7 mouse cellular contexts compared by ENCODE assay signal in genomic region chr3:122618991-122619930, GRCm38 (mm10). TPM values are rescaled to one million over a fixed set of nuclear protein-coding genes. Genes with fewer than 3 reads are reported as not detected.
A peak's percentile ranks its signal among the peaks of the same experiment; 100 is the strongest.
DNase-seq lines count a peak whose midpoint lies in the region; ATAC-seq lines count a peak whose summit lies in the region.

Gene Fnbp1l (minus strand): TSS chr3:122619715.

- no peaks in the 10 kb centered on the region for H3K36me3 ChIP-seq in limb, embryonic 12.5 days
- H3K36me3 ChIP-seq in midbrain, embryonic 13.5 days, result no peaks in the 10 kb centered on the region
- no peaks in the 10 kb centered on the region for H3K36me3 ChIP-seq in splenic B cell, adult 2 months (ENCODE audit: control insufficient read depth, insufficient read depth, low read length, poor library complexity, severe bottlenecking)

- no peaks in the 10 kb centered on the region for H3K9me3 ChIP-seq in limb, embryonic 12.5 days
- H3K9me3 ChIP-seq in midbrain, embryonic 13.5 days, result no peaks in the 10 kb centered on the region

- peaks cover 30% of the 10 kb centered on the region for H3K4me1 ChIP-seq in limb, embryonic 12.5 days (replicated peaks)
- peaks cover 45% of the 10 kb centered on the region for H3K4me1 ChIP-seq in midbrain, embryonic 13.5 days (replicated peaks)

- peak within 1 kb of the TSS; percentile 99 for H3K27ac ChIP-seq in limb, embryonic 12.5 days
- H3K27ac ChIP-seq in midbrain, embryonic 13.5 days, result peak within 1 kb of the TSS; percentile 99

- DNase-seq in adrenal gland, adult 18-20 months (ENCODE audit: low spot score in 2 of 2), result peak; percentile 81 to 87
- peak; percentile 72 for DNase-seq in embryo, embryonic 11.5 days (ENCODE audit: low read depth, low spot score)
- DNase-seq in heart, adult 18-20 months, result peak; percentile 81 to 83
- DNase-seq in kidney, adult 18-20 months, result peak; percentile 85
- peak; percentile 47 for DNase-seq in splenic B cell, adult 2 months (ENCODE audit: low read depth, low spot score)

- H3K4me2 ChIP-seq in limb, embryonic 12.5 days, result peak within 1 kb of the TSS; percentile 81
- peak within 1 kb of the TSS; percentile 73 for H3K4me2 ChIP-seq in midbrain, embryonic 13.5 days (replicated peaks)

- peak; percentile 81 for ATAC-seq in limb, embryonic 12.5 days (ENCODE audit: insufficient number of reproducible peaks, insufficient read depth, low FRiP score, low TSS enrichment, low read depth)
- peak; percentile 91 for ATAC-seq in midbrain, embryonic 13.5 days

- WGBS in limb, embryonic 12.5 days, result under 1% methylated on average over 94 of the region's 118 CpGs
- WGBS in midbrain, embryonic 13.5 days, result under 1% methylated on average over 83 of the region's 118 CpGs

- H3K4me3 ChIP-seq in limb, embryonic 12.5 days (replicated peaks), result peak within 1 kb of the TSS; percentile 96
- H3K4me3 ChIP-seq in midbrain, embryonic 13.5 days (replicated peaks), result peak within 1 kb of the TSS; percentile 98

- H3K9ac ChIP-seq in limb, embryonic 12.5 days (replicated peaks), result peak within 1 kb of the TSS; percentile 98
- peak within 1 kb of the TSS; percentile 100 for H3K9ac ChIP-seq in midbrain, embryonic 13.5 days (replicated peaks)

- no peaks in the 10 kb centered on the region for H3K27me3 ChIP-seq in limb, embryonic 12.5 days
- H3K27me3 ChIP-seq in midbrain, embryonic 13.5 days, result no peaks in the 10 kb centered on the region
- no peaks in the 10 kb centered on the region for H3K27me3 ChIP-seq in splenic B cell, adult 2 months (ENCODE audit: control insufficient read depth, insufficient read depth, low read length, poor library complexity, severe bottlenecking)

RNA-seq across cellular contexts. Expression of gene Fnbp1l, which starts in this region (rescaled TPM):
- 10 to 100 TPM; 16.5 to 16.8 TPM for total RNA-seq in adrenal gland, adult 18-20 months (2021)
- 10 to 100 TPM; 16.4 to 16.8 TPM for total RNA-seq in heart, adult 18-20 months (2021)
- 80.1 and 85.1 TPM in 2 replicates for polyA plus RNA-seq in limb, embryonic 12.5 days (2016; fragmentation: Nextera tagmentation; extraction: Ambion mirVana)
- polyA plus RNA-seq in midbrain, embryonic 13.5 days (2015; fragmentation: Nextera tagmentation; extraction: Ambion mirVana), result 214 and 234 TPM in 2 replicates

Comparison
In these comparisons a context has a peak if more than half of its experiments do, and no peak if none do; other contexts are left out.
1. Peak in every context shown above with its lines: DNase-seq, ATAC-seq, H3K4me3 ChIP-seq and H3K27ac ChIP-seq.